Mouse (Mus musculus) midbrain, postnatal 0 days (tissue): ENCODE results near the gene Npas3. TPM values are rescaled to one million over a fixed set of nuclear protein-coding genes. Genes with fewer than 3 reads are reported as not detected.
A peak's percentile ranks its signal among the peaks of the same experiment; 100 is the strongest.

ENCODE experiments used
- ATAC-seq: fragments of 200-750 bp; cut with Nextera tagmentation; 2 replicates; pipeline ENCODE4 v1.8.0; 2017; ENCODE audit warnings: moderate number of reproducible peaks, mild to moderate bottlenecking, moderate TSS enrichment, moderate library complexity; ENCODE audit not compliant: low FRiP score
- DNase-seq: peaks from one replicate; pipeline ENCODE4 v3.0.0-alpha.2; 2015; ENCODE audit warnings: low spot score
- H3K27ac ChIP-seq: fragments of 300-500 bp; sonication (generic); 2 replicates; pipeline ENCODE4 v1.5.1; 2014; ENCODE audit warnings: low read depth, mild to moderate bottlenecking, low read length, mixed read lengths
- H3K27me3 ChIP-seq: fragments of 300-500 bp; sonication (generic); 2 replicates; pipeline ENCODE4 v1.6.1; 2014; ENCODE audit warnings: low read length, control low read depth, mixed read lengths; ENCODE audit not compliant: insufficient read depth
- H3K36me3 ChIP-seq: fragments of 300-500 bp; sonication (generic); 2 replicates; pipeline ENCODE4 v1.6.1; 2014; ENCODE audit warnings: low read length, control low read depth, mixed read lengths; ENCODE audit not compliant: insufficient read depth
- H3K4me1 ChIP-seq: fragments of 300-500 bp; sonication (generic); 2 replicates; pipeline ENCODE4 v1.6.1; 2014; ENCODE audit warnings: mild to moderate bottlenecking, control low read depth, antibody characterized with exemption, low read length, mixed read lengths; ENCODE audit not compliant: insufficient read depth
- H3K4me2 ChIP-seq: fragments of 300-500 bp; sonication (generic); 2 replicates; pipeline ENCODE4 v1.6.1; 2014; ENCODE audit warnings: low read depth, mild to moderate bottlenecking, low read length, mixed read lengths; ENCODE audit not compliant: poor library complexity, severe bottlenecking
- H3K4me3 ChIP-seq: fragments of 300-500 bp; sonication (generic); 2 replicates; pipeline ENCODE4 v1.5.1; 2014; ENCODE audit warnings: low read depth, mild to moderate bottlenecking, low read length, moderate library complexity
- H3K9ac ChIP-seq: fragments of 300-500 bp; sonication (generic); replicated peaks from 2 replicates; pipeline ENCODE4 v1.6.1; 2014; ENCODE audit warnings: mild to moderate bottlenecking, low read length, moderate library complexity, mixed read lengths; ENCODE audit not compliant: poor library complexity, severe bottlenecking
- H3K9me3 ChIP-seq: fragments of 300-500 bp; sonication (generic); 2 replicates; pipeline ENCODE4 v1.6.1; 2016; ENCODE audit warnings: low read length, control low read depth
- CTCF ChIP-seq: IDR thresholded peaks from 2 replicates; pipeline ENCODE4 v1.5.1; 2016; ENCODE audit warnings: antibody characterized with exemption, mild to moderate bottlenecking
- WGBS: fragments of 180-500 bp; shearing (Covaris S2); extraction: QIAGEN DNeasy Blood & Tissue Kit; methylation state at CpG from one replicate; pipeline ENCODE4 v1.1.7; 2014; 5-methylcytosine and 5-hydroxymethylcytosine counted together
- polyA plus RNA-seq: library from polyadenylated mRNA; unstranded; fragments of >200 nt; fragmentation: Nextera tagmentation; extraction: Ambion mirVana; gene quantifications from 2 replicates; pipeline ENCODE4 v1.2.1, GENCODE M21; 2015
- total RNA-seq: library from RNA; depleted of rRNA; stranded (reverse); fragments of >200 nt; gene quantifications from 2 replicates; pipeline ENCODE4 v1.2.3, GENCODE M21; 2014

Gene Npas3
- total and polyA plus RNA-seq, 2 experiments from 2014 or later = 34.2 to 53.8 TPM

DNA sequence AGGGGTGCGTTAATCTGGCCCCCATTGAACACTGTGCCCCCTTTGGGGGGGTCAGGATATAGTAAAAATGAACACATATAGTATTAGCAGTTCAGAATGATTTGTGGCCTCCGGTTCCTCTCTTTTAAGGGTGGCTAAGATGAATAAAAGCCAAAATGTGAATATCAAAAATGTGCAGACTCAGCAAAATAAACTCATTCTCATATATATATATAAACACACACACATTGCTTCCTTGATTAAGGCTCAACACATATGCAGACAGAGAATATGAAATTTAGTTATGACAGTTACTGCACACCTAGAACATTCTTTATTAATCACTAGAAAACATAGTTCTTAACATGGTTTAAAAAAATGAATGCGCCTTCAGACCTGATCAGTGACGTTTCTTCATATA is 430.7 kb downstream of the Npas3 start:
- ATAC-seq (no peak), DNase-seq (no peak)
- H3K36me3 ChIP-seq = no peaks in the 10 kb centered on the region
- H3K9ac ChIP-seq = no peak overlapping the region
- H3K9me3 ChIP-seq = no peaks in the 10 kb centered on the region
- WGBS = 95% methylated on average over 4 of the region's 4 CpGs
- no peak overlapping the region for H3K4me3 ChIP-seq
- no peak overlapping the region for H3K4me2 ChIP-seq
- H3K4me1 ChIP-seq = no peaks in the 10 kb centered on the region
- no peak for TF ChIP-seq CTCF
- no peak overlapping the region for H3K27ac ChIP-seq
- no peaks in the 10 kb centered on the region for H3K27me3 ChIP-seq

DNA sequence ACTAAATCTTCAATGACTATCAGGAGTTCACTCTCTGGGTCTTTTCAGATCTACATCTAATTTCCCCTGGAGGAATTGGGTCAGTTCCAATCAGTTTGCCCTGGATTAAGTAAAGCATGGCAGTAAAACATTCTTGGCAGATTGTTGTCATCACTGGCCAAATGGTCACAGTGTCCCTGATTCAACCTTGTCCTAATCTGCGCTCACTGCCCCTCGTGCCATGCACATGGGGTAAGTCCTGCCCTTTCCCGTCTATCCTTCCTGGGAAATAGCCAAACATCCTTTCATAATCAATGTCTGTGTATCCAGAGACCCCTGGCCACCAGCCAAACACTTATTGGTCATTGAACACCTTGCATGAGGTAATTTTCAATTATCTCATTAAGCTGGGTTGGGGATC is 432.0 kb downstream of the Npas3 start:
- Histone ChIP-seq H3K36me3 (no peaks in the 10 kb centered on the region), H3K9ac (no peak overlapping the region), H3K27me3 (no peaks in the 10 kb centered on the region), H3K4me3 (no peak overlapping the region), H3K4me2 (no peak overlapping the region), H3K9me3 (no peaks in the 10 kb centered on the region), H3K27ac (no peak overlapping the region), H3K4me1 (no peaks in the 10 kb centered on the region)
- no peak for ATAC-seq
- DNase-seq = peak; percentile 21
- WGBS = 71% methylated on average over 3 of the region's 3 CpGs
- TF ChIP-seq CTCF = no peak

GRCm38 (mm10) chr12:53682036-53682435 is 433.6 kb downstream of the Npas3 start:
- Histone ChIP-seq H3K27ac (no peak overlapping the region), H3K27me3 (no peaks in the 10 kb centered on the region), H3K36me3 (no peaks in the 10 kb centered on the region), H3K9me3 (no peaks in the 10 kb centered on the region), H3K9ac (no peak overlapping the region), H3K4me2 (no peak overlapping the region), H3K4me3 (no peak overlapping the region), H3K4me1 (no peaks in the 10 kb centered on the region)
- TF ChIP-seq CTCF = peak; percentile 38
- WGBS = 74% methylated on average over 3 of the region's 3 CpGs
- ATAC-seq (no peak), DNase-seq (peak; percentile 24)

GRCm38 (mm10) chr12:53692471-53692870 is 444.0 kb downstream of the Npas3 start:
- no peak for TF ChIP-seq CTCF
- H3K4me2 ChIP-seq = no peak overlapping the region
- no peak for ATAC-seq

GRCm38 (mm10) chr12:53694346-53694745 is 445.9 kb downstream of the Npas3 start:
- H3K9me3 ChIP-seq = no peaks in the 10 kb centered on the region
- no peak overlapping the region for H3K9ac ChIP-seq
- H3K4me2 ChIP-seq = no peak overlapping the region
- no peak overlapping the region for H3K4me3 ChIP-seq
- H3K27me3 ChIP-seq = no peaks in the 10 kb centered on the region
- DNase-seq = no peak
- WGBS = 90% methylated on average over 4 of the region's 4 CpGs
- H3K27ac ChIP-seq = no peak overlapping the region
- no peaks in the 10 kb centered on the region for H3K36me3 ChIP-seq
- no peak for ATAC-seq
- no peak for TF ChIP-seq CTCF
- no peaks in the 10 kb centered on the region for H3K4me1 ChIP-seq

More at GRCm38 (mm10) chr12:53692471-53692870, 444.0 kb downstream of the Npas3 start:
- Histone ChIP-seq H3K4me3 (no peak overlapping the region), H3K4me1 (no peaks in the 10 kb centered on the region), H3K9ac (no peak overlapping the region), H3K36me3 (no peaks in the 10 kb centered on the region), H3K27me3 (no peaks in the 10 kb centered on the region), H3K27ac (no peak overlapping the region), H3K9me3 (no peaks in the 10 kb centered on the region)
- 88% methylated on average over 4 of the region's 4 CpGs for WGBS
- no peak for DNase-seq

- Histone ChIP-seq H3K27me3 (no peaks in the 10 kb centered on the region), H3K4me1 (no peaks in the 10 kb centered on the region), H3K36me3 (no peaks in the 10 kb centered on the region), H3K9me3 (no peaks in the 10 kb centered on the region), H3K4me2 (no peak overlapping the region), H3K27ac (no peak overlapping the region), H3K4me3 (no peak overlapping the region), H3K9ac (no peak overlapping the region)
- WGBS = 92% methylated on average over 3 of the region's 3 CpGs
- no peak for DNase-seq
- TF ChIP-seq CTCF = no peak
- no peak for ATAC-seq
These were observed 446.8 kb downstream of the Npas3 start for GRCm38 (mm10) chr12:53695324-53695723.

DNA sequence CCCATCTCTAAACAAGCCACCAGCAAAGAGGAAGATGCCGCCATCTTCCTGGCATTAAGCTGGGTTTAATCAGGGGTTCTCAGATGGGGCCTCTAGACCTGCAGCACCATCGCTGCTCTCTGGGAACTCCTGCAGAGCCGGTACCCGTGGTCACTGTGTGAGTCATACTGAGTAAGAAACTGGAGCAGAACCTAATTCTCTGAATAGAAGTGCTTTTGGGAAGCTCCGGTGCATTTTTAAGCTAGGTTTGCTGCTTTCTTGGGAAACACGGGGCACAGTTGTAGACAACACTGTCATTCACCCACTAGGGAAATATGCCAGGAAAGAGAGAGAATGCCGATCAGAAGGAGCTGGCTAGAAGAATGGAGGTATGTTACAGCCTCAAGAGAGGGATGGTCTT is 449.2 kb downstream of the Npas3 start:
- H3K9ac ChIP-seq = no peak overlapping the region
- ATAC-seq (no peak), DNase-seq (no peak)
- TF ChIP-seq CTCF = no peak
- H3K9me3 ChIP-seq = no peaks in the 10 kb centered on the region
- H3K27me3 ChIP-seq = no peaks in the 10 kb centered on the region
- H3K27ac ChIP-seq = no peak overlapping the region
- 72% methylated on average over 7 of the region's 7 CpGs for WGBS
- H3K4me2 ChIP-seq = no peak overlapping the region
- H3K4me3 ChIP-seq = no peak overlapping the region
- no peaks in the 10 kb centered on the region for H3K4me1 ChIP-seq
- no peaks in the 10 kb centered on the region for H3K36me3 ChIP-seq
